Mouse (Mus musculus) intestine, embryonic 14.5 days (tissue): ENCODE data around the gene Slc9a8. TPM values are rescaled to one million over a fixed set of nuclear protein-coding genes. Genes with fewer than 3 reads are reported as not detected.
A peak's percentile ranks its signal among the peaks of the same experiment; 100 is the strongest.

ENCODE experiments used
- ATAC-seq: fragments of 200-750 bp; cut with Nextera tagmentation; replicated peaks from 2 replicates; pipeline ENCODE4 v1.8.0; 2017; ENCODE audit warnings: low read depth, moderate number of reproducible peaks, moderate TSS enrichment, moderate library complexity; ENCODE audit not compliant: low FRiP score, low TSS enrichment
- DNase-seq: peaks from one replicate; pipeline ENCODE4 v3.0.0-alpha.2; 2018; ENCODE audit warnings: low spot score
- H3K27ac ChIP-seq: fragments of 300-500 bp; sonication (generic); 2 replicates; pipeline ENCODE4 v1.5.1; 2014; ENCODE audit warnings: low read depth, mild to moderate bottlenecking, control low read depth
- H3K27me3 ChIP-seq: fragments of 300-500 bp; sonication (generic); replicated peaks from 2 replicates; pipeline ENCODE4 v1.6.1; 2014; ENCODE audit warnings: low read length, control low read depth; ENCODE audit not compliant: control insufficient read depth, insufficient read depth
- H3K36me3 ChIP-seq: fragments of 300-500 bp; sonication (generic); 2 replicates; pipeline ENCODE4 v1.6.1; 2014; ENCODE audit warnings: low read length, control low read depth; ENCODE audit not compliant: control insufficient read depth, insufficient read depth
- H3K4me1 ChIP-seq: fragments of 300-500 bp; sonication (generic); replicated peaks from 2 replicates; pipeline ENCODE4 v1.6.1; 2014; ENCODE audit warnings: low read length, control low read depth, mixed read lengths; ENCODE audit not compliant: control insufficient read depth, insufficient read depth
- H3K4me2 ChIP-seq: fragments of 300-500 bp; sonication (generic); 2 replicates; pipeline ENCODE4 v1.6.1; 2014; ENCODE audit warnings: low read length
- H3K4me3 ChIP-seq: fragments of 300-500 bp; sonication (generic); 2 replicates; pipeline ENCODE4 v1.5.1; 2014; ENCODE audit warnings: low read depth, low read length, control low read depth, mixed read lengths
- H3K9ac ChIP-seq: fragments of 300-500 bp; sonication (generic); 2 replicates; pipeline ENCODE4 v1.6.1; 2014; ENCODE audit warnings: mild to moderate bottlenecking, low read length
- H3K9me3 ChIP-seq: fragments of 300-500 bp; sonication (generic); 2 replicates; pipeline ENCODE4 v1.6.1; 2016; ENCODE audit warnings: low read length, control low read depth; ENCODE audit not compliant: control insufficient read depth
- WGBS: fragments of 180-500 bp; shearing (Covaris S2); extraction: QIAGEN DNeasy Blood & Tissue Kit; methylation state at CpG from one replicate; pipeline ENCODE4 v1.1.7; 2014; 5-methylcytosine and 5-hydroxymethylcytosine counted together
- polyA plus RNA-seq: library from polyadenylated mRNA; unstranded; fragments of >200 nt; fragmentation: Nextera tagmentation; extraction: Ambion mirVana; gene quantifications from 2 replicates; pipeline ENCODE4 v1.2.1, GENCODE M21; 2014

Slc9a8 gene
- 21.0 and 23.2 TPM in 2 replicates for polyA plus RNA-seq

DNA sequence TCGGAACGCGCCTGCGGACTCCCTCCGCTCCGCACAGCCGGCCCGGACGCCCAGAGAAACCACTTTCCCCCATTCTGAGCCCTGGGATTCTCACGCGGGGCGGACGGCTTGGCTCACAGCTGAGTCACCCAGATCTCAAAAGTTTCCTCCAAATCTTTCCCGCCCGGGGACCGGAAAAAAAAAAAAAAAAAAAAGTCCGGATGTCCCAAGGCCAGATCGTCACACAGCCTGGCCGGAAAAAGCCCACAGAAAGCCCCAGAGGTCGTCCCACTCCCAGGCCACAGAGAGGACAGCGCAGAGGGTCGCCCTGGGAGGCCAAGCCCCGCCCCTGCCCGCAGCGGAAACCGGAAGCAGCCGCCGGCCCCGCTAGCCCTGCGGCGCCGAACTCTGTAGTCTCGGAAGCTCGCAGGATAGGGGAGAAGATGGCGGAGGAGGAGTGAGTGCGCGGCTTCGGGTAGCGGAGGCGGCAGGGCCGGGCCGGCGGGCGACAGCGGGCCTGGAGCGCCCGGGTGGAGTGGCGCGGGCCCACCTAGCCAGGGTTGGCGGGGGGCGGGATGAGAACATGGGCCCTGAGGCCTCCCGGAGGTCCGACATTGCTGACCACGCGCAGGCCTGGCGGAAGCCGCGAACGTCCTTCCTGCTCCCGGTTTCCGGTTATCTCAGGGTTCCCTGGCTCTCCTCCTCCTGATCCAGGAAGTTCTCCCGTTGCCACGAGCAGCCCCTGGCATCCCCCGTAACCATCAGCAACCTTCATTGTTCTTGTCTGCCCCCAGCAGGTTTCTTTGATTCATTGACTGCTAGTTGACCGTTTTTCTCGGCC lies at the start of gene Slc9a8:
Gene Slc9a8 (plus strand): TSS at position 383 of the 820 bp plus-strand sequence.
- H3K4me1 ChIP-seq = peaks cover 13% of the 10 kb centered on the region; the same call in 1 of the 2 replicates
- H3K9ac ChIP-seq = peak within 1 kb of the TSS; percentile 97
- H3K27me3 ChIP-seq = no peaks in the 10 kb centered on the region
- WGBS = under 1% methylated on average over 66 of the region's 66 CpGs
- DNase-seq (peak; percentile 97), ATAC-seq (peak; percentile 96)
- peak within 1 kb of the TSS; percentile 98 for H3K27ac ChIP-seq
- H3K36me3 ChIP-seq = peaks cover 29% of the 10 kb centered on the region
- peak within 1 kb of the TSS; percentile 92 for H3K4me2 ChIP-seq
- H3K9me3 ChIP-seq = peaks cover 4% of the 10 kb centered on the region
- H3K4me3 ChIP-seq = peak within 1 kb of the TSS; percentile 77

DNA sequence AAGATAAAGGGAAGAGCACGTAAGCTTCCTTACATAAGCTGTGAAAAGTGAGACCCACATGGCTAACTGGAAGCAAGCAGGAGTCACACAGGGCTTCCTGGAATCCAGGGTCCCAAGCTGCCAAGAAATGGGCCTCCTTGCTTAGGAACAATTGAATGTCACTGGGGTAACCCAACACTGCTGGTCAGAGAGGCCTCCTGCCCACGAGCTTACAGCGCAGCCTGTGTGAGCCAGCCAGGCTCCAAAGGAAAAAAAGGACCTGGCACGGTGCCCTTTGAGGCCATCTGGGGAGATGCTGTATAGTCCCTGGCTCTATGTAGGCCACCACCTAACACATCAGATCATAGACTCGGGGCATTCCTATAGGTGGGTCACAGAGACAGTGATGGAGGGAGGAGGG lies 48.2 kb upstream of the Slc9a8 start:
- Histone ChIP-seq H3K9ac (no peak overlapping the region), H3K4me1 (peaks cover 5% of the 10 kb centered on the region; the same call in 1 of the 2 replicates), H3K36me3 (no peaks in the 10 kb centered on the region), H3K27me3 (no peaks in the 10 kb centered on the region), H3K27ac (no peak overlapping the region), H3K9me3 (no peaks in the 10 kb centered on the region), H3K4me3 (no peak overlapping the region), H3K4me2 (no peak overlapping the region)
- DNase-seq (no peak), ATAC-seq (no peak)
- 73% methylated on average over 5 of the region's 5 CpGs for WGBS

DNA sequence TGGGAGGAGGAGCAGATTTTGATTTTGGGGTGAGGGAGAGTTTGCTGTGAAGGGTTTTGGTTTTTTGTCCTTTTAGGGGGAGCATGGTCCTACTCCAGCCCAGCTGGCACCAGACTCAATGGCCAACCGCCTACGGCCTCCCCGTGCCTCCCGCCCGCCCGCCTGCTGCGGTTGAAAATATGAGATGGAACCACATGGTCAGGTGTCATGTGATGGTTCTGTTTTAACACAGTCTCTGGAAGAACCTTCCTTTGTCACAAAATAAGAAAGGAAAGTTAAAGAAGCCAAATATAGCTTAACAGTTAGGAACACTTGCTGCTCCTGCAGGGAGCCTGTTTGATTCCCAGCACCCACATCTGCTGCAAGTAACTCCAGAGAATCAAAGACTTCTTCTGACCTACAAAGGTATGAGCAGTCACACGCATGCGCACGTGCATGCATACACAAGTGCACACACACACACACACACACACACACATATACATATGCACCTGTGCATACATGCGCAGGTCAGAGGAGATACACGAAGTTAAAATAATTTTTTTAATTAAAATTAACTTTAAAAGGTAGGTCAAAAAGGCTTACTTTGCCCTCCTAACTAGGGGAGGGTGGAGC lies 47.2 kb upstream of the Slc9a8 start:
- Histone ChIP-seq H3K9me3 (no peaks in the 10 kb centered on the region), H3K27ac (no peak overlapping the region), H3K4me3 (no peak overlapping the region), H3K4me1 (peaks cover 11% of the 10 kb centered on the region; the same call in 1 of the 2 replicates), H3K27me3 (no peaks in the 10 kb centered on the region), H3K9ac (no peak overlapping the region), H3K4me2 (no peak overlapping the region), H3K36me3 (no peaks in the 10 kb centered on the region)
- DNase-seq (no peak), ATAC-seq (no peak)
- WGBS = 94% methylated on average over 12 of the region's 12 CpGs

DNA sequence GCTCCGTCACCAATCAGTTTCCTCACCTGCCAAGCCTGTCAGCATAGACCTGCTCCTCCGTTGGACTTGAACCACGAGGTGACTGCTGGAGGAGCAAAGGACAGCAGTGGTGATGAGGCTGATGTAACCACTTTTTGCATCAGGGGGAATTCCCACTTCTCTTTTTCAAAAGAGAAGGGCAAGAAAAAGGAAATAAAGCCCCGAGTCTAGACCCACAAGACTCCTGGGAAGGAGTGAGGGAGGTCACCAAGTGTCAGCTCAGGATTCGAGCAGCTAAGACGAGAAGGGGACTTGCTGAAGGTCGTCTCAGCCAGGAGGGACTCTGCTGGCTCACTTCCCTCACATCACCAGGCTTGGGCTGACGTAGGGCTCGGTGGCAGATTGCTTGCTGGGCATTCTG lies 46.4 kb upstream of the Slc9a8 start:
- Histone ChIP-seq H3K4me1 (peaks cover 11% of the 10 kb centered on the region; the same call in 1 of the 2 replicates), H3K27me3 (no peaks in the 10 kb centered on the region), H3K36me3 (no peaks in the 10 kb centered on the region), H3K27ac (no peak overlapping the region), H3K9ac (no peak overlapping the region), H3K9me3 (no peaks in the 10 kb centered on the region), H3K4me2 (no peak overlapping the region), H3K4me3 (no peak overlapping the region)
- 76% methylated on average over 9 of the region's 9 CpGs for WGBS
- no peak for ATAC-seq
- DNase-seq = no peak

DNA sequence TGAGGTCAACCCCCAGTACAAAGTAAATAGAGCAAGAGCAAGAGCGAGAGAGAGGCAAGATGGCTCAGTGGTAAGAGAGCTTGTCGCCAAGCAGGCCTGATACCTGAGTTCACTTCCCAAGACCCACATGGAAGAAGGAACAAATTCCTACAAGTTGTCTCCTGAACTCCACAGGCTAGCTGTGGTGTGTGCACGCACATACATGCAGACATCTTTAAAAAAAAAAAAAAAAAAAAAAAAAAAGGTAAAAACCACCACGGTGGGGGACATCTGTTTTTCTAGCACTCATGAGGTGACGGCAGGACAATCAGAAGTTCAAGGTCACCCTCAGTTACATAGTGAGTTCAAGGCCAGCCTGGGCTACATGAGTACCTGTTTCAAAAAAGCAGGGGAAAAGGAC lies 45.8 kb upstream of the Slc9a8 start:
- no peak for ATAC-seq
- DNase-seq = no peak
- Histone ChIP-seq H3K4me3 (no peak overlapping the region), H3K4me2 (no peak overlapping the region), H3K9me3 (no peaks in the 10 kb centered on the region), H3K36me3 (no peaks in the 10 kb centered on the region), H3K4me1 (peaks cover 13% of the 10 kb centered on the region; the same call in 1 of the 2 replicates), H3K27me3 (no peaks in the 10 kb centered on the region), H3K27ac (no peak overlapping the region), H3K9ac (no peak overlapping the region)
- 92% methylated on average over 5 of the region's 5 CpGs for WGBS

DNA sequence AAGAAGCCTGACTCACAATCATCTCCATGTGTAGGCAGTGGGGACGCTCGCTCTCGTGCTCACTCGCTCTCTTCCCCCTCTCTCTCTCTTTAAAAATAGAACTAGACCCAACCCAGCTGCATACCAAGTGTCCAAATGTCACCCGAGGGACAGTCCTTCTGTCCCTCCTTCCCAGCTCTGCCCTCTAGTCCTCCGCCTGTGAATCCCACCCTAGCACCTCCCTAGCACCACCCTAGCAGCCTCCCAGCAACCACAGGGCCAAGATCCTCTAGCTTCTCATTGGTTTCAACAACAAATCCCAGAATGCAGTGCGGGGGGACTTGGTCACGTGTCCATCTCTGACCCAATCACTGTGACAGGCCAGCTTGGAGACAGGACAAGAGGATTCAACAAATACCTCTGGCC lies 45.4 kb upstream of the Slc9a8 start:
- Histone ChIP-seq H3K4me1 (peaks cover 18% of the 10 kb centered on the region; the same call in 1 of the 2 replicates), H3K9me3 (no peaks in the 10 kb centered on the region), H3K9ac (no peak overlapping the region), H3K4me3 (no peak overlapping the region), H3K4me2 (no peak overlapping the region), H3K36me3 (no peaks in the 10 kb centered on the region), H3K27me3 (no peaks in the 10 kb centered on the region), H3K27ac (no peak overlapping the region)
- no peak for DNase-seq
- ATAC-seq = no peak
- 86% methylated on average over 8 of the region's 8 CpGs for whole genome bisulfite sequencing

DNA sequence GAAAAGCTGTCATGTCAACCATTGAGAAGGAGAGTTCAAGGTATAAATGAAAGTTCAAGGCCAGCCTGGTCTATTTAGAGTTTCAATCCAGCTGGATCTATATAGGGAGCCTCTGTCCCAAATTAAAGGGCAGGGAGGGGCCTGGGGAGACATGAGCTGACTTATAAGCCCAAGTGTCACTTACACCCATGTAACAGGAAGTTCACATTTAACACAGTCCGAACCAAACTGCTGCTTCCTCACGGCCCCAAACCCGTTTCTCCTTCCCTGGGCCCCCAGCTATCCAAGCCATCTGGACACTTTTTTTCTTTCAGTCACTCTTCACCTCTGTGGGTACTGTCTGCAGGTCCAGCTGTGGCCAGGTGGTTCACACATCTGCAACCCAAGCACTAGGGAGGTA lies 43.8 kb upstream of the Slc9a8 start:
- Histone ChIP-seq H3K36me3 (no peaks in the 10 kb centered on the region), H3K4me3 (no peak overlapping the region), H3K27me3 (no peaks in the 10 kb centered on the region), H3K4me2 (no peak overlapping the region), H3K9me3 (no peaks in the 10 kb centered on the region), H3K9ac (no peak overlapping the region), H3K27ac (no peak overlapping the region), H3K4me1 (peaks cover 18% of the 10 kb centered on the region; the same call in 1 of the 2 replicates)
- ATAC-seq (no peak), DNase-seq (no peak)
- WGBS = 46% methylated on average over 3 of the region's 3 CpGs

DNA sequence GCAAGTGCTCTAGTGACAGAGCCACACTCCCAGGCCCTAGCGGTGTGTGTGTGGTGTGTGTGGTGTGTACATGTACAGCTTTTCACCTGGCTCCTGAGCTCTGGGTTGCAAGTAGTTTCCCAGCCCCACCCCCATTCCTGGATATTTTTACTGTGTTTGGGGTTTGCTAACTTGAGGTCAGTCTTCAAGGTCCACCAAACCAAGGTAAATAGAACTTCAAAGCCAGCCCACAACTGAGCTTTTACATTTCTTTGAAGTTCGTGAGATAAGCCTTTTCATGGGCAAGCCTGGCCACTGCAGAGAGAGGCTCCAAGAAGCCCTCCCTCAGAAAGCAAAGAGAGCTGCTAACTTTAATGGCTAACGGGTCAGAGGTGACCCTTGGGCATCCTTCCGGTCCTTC lies 42.5 kb upstream of the Slc9a8 start:
- DNase-seq = no peak
- Histone ChIP-seq H3K27ac (no peak overlapping the region), H3K4me3 (no peak overlapping the region), H3K27me3 (no peaks in the 10 kb centered on the region), H3K4me2 (no peak overlapping the region), H3K4me1 (peaks cover 25% of the 10 kb centered on the region; the same call in 1 of the 2 replicates), H3K9me3 (no peaks in the 10 kb centered on the region), H3K36me3 (no peaks in the 10 kb centered on the region), H3K9ac (no peak overlapping the region)
- no peak for ATAC-seq
- 43% methylated on average over 4 of the region's 4 CpGs for WGBS
